Mouse (Mus musculus): ENCODE results near the gene Col25a1. TPM values are rescaled to one million over a fixed set of nuclear protein-coding genes. Genes with fewer than 3 reads are reported as not detected.
A peak's percentile ranks its signal among the peaks of the same experiment; 100 is the strongest.

Col25a1 gene
- polyA plus RNA-seq, 1 experiment from 2014 or later, result 7.9 TPM

DNA sequence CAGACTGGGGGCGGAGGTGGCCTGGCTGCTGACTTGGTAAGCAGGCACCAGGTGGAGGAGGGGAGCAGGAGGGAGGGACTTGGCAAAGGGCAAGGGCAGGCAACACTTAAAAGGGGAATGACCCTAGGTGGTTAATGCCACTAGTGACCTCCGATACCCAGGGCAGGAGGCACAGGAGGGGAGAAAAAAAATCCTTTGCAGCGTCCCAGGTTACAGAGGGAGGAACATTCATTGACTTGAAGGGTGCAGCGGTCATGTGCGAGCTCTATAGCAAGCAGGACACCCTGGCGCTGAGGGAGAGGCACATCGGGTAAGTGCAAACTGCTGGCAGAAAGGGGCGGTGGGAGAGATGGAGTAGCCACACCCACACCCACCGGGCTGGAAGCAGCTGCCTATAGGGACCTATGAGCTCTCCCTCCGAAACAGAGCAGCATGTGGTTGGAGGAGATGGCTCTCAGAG is 486.2 kb downstream of the Col25a1 start, which contains the start of gene Etnppl:
TSS of gene Etnppl (plus strand) at position 10 of the 460 bp plus-strand sequence.
- no peak for ATAC-seq (ENCODE audit: insufficient number of reproducible peaks, insufficient read depth, low FRiP score, low read depth)
- H3K27me3 ChIP-seq (ENCODE audit: control insufficient read depth, insufficient read depth, low read length), result no peaks in the 10 kb centered on the region
- 5% methylated on average over 10 of the region's 10 CpGs for WGBS
- no peak within 1 kb of the TSS for H3K4me3 ChIP-seq (ENCODE audit: low read depth, low read length)
- H3K4me1 ChIP-seq (ENCODE audit: control insufficient read depth, insufficient read depth, low read length), result no peaks in the 10 kb centered on the region
- H3K9me3 ChIP-seq (ENCODE audit: control insufficient read depth, low read depth, low read length), result no peaks in the 10 kb centered on the region
- no peaks in the 10 kb centered on the region for H3K36me3 ChIP-seq (ENCODE audit: control insufficient read depth, insufficient read depth, low read length)
- no peak within 1 kb of the TSS for H3K27ac ChIP-seq (ENCODE audit: low read length)
- H3K4me2 ChIP-seq (replicated peaks; ENCODE audit: low read depth, low read length), result peak within 1 kb of the TSS; percentile 43
- no peak within 1 kb of the TSS for H3K9ac ChIP-seq (replicated peaks; ENCODE audit: low read depth, low read length)

- H3K9me3 ChIP-seq (ENCODE audit: control insufficient read depth, low read depth, low read length), result no peaks in the 10 kb centered on the region
These were observed 489.3 kb downstream of the Col25a1 start for GRCm38 (mm10) chr3:130620517-130621146.

DNA sequence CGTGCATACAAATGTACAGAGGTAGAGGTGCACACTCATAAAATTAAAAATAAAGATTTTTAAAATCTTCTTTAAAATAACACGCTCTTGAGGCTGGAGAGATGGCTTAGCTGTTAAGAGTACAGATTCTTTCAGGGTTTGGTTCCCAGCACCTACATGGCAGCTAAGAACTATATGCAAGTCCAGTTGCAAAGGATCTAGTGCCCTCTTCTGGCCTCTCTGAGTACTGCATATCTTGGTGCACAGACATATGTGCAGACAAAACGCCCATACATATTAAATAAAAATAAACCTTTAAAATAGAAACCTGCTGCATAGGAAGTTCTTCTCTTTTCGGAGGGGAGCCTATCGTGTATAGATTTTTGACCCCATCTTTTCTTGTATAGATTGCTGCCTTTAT is 497.1 kb downstream of the Col25a1 start:
- Histone ChIP-seq H3K9me3 (ENCODE audit: control insufficient read depth, low read depth, low read length) (peaks cover 7% of the 10 kb centered on the region; the same call in 1 of the 2 replicates), H3K27ac (ENCODE audit: low read length) (no peak overlapping the region), H3K4me3 (ENCODE audit: low read depth, low read length) (no peak overlapping the region), H3K36me3 (ENCODE audit: control insufficient read depth, insufficient read depth, low read length) (no peaks in the 10 kb centered on the region), H3K4me2 (replicated peaks; ENCODE audit: low read depth, low read length) (no peak overlapping the region), H3K27me3 (ENCODE audit: control insufficient read depth, insufficient read depth, low read length) (no peaks in the 10 kb centered on the region), H3K9ac (replicated peaks; ENCODE audit: low read depth, low read length) (no peak overlapping the region), H3K4me1 (ENCODE audit: control insufficient read depth, insufficient read depth, low read length) (no peaks in the 10 kb centered on the region)
- ATAC-seq (ENCODE audit: insufficient number of reproducible peaks, insufficient read depth, low FRiP score, low read depth), result no peak
- WGBS, result 92% methylated on average over 5 of the region's 5 CpGs

More at GRCm38 (mm10) chr3:130620517-130621146, 489.3 kb downstream of the Col25a1 start:
- H3K27ac ChIP-seq (ENCODE audit: low read length), result no peak overlapping the region
- H3K4me3 ChIP-seq (ENCODE audit: low read depth, low read length), result no peak overlapping the region
- 73% methylated on average over 12 of the region's 12 CpGs for WGBS
- H3K36me3 ChIP-seq (ENCODE audit: control insufficient read depth, insufficient read depth, low read length), result no peaks in the 10 kb centered on the region
- H3K27me3 ChIP-seq (ENCODE audit: control insufficient read depth, insufficient read depth, low read length), result no peaks in the 10 kb centered on the region
- no peak overlapping the region for H3K4me2 ChIP-seq (replicated peaks; ENCODE audit: low read depth, low read length)
- no peak overlapping the region for H3K9ac ChIP-seq (replicated peaks; ENCODE audit: low read depth, low read length)
- no peaks in the 10 kb centered on the region for H3K4me1 ChIP-seq (ENCODE audit: control insufficient read depth, insufficient read depth, low read length)
- ATAC-seq (ENCODE audit: insufficient number of reproducible peaks, insufficient read depth, low FRiP score, low read depth), result no peak

DNA sequence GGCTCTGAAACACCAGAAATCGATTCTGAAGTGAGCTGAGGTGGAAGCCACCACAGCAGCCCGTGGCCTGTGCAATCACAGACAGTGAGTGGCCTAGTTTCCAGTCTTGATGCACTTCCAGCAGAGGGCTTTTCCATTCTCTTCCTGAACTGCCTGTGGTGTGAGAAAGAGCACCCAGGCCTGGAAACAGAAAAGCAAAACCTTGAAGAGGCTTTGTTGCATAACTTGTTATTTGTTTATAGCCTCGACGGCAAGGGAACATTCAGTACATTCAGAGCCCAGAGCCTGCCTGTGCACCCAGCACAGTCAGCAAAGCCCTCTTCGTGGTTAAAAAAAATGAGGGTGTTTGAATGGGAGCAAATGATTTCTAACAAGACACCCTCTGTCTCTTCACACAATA is 502.6 kb downstream of the Col25a1 start:
- no peaks in the 10 kb centered on the region for H3K27me3 ChIP-seq (ENCODE audit: control insufficient read depth, insufficient read depth, low read length)
- no peaks in the 10 kb centered on the region for H3K36me3 ChIP-seq (ENCODE audit: control insufficient read depth, insufficient read depth, low read length)
- H3K4me1 ChIP-seq (ENCODE audit: control insufficient read depth, insufficient read depth, low read length), result no peaks in the 10 kb centered on the region
- H3K9ac ChIP-seq (replicated peaks; ENCODE audit: low read depth, low read length), result no peak overlapping the region
- H3K27ac ChIP-seq (ENCODE audit: low read length), result no peak overlapping the region
- 69% methylated on average over 5 of the region's 5 CpGs for WGBS
- no peak overlapping the region for H3K4me3 ChIP-seq (ENCODE audit: low read depth, low read length)
- no peaks in the 10 kb centered on the region for H3K9me3 ChIP-seq (ENCODE audit: control insufficient read depth, low read depth, low read length)
- ATAC-seq (ENCODE audit: insufficient number of reproducible peaks, insufficient read depth, low FRiP score, low read depth), result no peak
- no peak overlapping the region for H3K4me2 ChIP-seq (replicated peaks; ENCODE audit: low read depth, low read length)

DNA sequence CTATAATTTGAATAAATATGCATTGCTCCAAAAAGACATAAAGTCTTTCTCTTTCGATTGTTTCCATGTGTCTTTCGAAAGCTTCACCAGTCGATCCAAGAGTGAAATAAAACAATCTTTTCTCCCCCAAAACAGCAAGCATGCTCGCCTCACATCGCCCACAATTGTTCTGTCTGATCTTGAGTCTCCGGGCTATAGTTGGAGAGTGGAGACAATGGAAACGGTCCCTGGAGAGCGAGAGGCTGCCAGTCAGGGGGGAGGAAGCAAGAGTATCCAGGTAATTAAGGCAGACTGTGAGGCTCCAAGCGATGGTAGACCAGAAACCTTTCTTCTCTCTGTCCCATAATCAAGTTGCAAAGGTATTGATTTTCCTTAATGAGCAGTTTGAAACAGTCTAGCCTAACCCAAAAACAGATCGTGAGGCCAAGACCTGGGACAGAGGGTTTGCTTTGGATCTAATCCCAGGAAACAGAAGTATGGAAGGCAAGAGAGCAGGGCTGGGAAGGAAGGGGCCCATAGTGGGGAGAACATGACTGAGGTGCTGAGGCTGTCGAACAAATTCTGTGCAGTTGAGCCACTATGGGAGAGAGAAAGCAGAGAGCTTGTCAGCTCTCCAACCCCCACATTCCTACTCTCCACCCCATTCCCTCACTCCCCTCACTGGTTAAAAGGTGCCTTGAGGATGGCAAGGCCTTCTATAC is 515.0 kb downstream of the Col25a1 start:
- 78% methylated on average over 11 of the region's 11 CpGs for WGBS
- ATAC-seq (ENCODE audit: insufficient number of reproducible peaks, insufficient read depth, low FRiP score, low read depth), result no peak
- H3K27ac ChIP-seq (ENCODE audit: low read length), result no peak overlapping the region

More for the DNA sequence above, 515.0 kb downstream of the Col25a1 start:
- H3K4me3 ChIP-seq (ENCODE audit: low read depth, low read length), result no peak overlapping the region
- no peaks in the 10 kb centered on the region for H3K36me3 ChIP-seq (ENCODE audit: control insufficient read depth, insufficient read depth, low read length)
- H3K9ac ChIP-seq (replicated peaks; ENCODE audit: low read depth, low read length), result no peak overlapping the region
- no peaks in the 10 kb centered on the region; the same call in 1 of the 2 replicates for H3K4me1 ChIP-seq (ENCODE audit: control insufficient read depth, insufficient read depth, low read length)
- no peaks in the 10 kb centered on the region for H3K27me3 ChIP-seq (ENCODE audit: control insufficient read depth, insufficient read depth, low read length)
- H3K9me3 ChIP-seq (ENCODE audit: control insufficient read depth, low read depth, low read length), result no peaks in the 10 kb centered on the region
- H3K4me2 ChIP-seq (replicated peaks; ENCODE audit: low read depth, low read length), result no peak overlapping the region

Other genes starting within 250 kb of the Col25a1 start
- 98.6 and 112 TPM in 2 replicates for gene Casp6, start 230.1 kb upstream of the Col25a1 start, polyA plus RNA-seq (2014; fragmentation: Nextera tagmentation; extraction: Ambion mirVana)
- 3.0 and 3.4 TPM in 2 replicates for gene Mcub, start 161.3 kb upstream of the Col25a1 start, polyA plus RNA-seq (2014; fragmentation: Nextera tagmentation; extraction: Ambion mirVana)
- gene Sec24b, start 69.9 kb upstream of the Col25a1 start, polyA plus RNA-seq (2014; fragmentation: Nextera tagmentation; extraction: Ambion mirVana), result 36.8 and 37.1 TPM in 2 replicates

Measured in stomach, embryonic 14.5 days (tissue).